Mouse (Mus musculus) lung, adult 2 months (tissue): ENCODE data around the gene Tmcc1.

Experiments used
- CTCF ChIP-seq: fragments of 200-500 bp; IDR thresholded peaks from 2 replicates; pipeline ENCODE4 v1.5.1; 2011; ENCODE audit warnings: mild to moderate bottlenecking, low read length, control low read depth; ENCODE audit not compliant: insufficient read depth
- POLR2A ChIP-seq: fragments of 200-500 bp; IDR thresholded peaks from 2 replicates; pipeline ENCODE4 v1.6.1; 2011; ENCODE audit warnings: low read depth, mild to moderate bottlenecking, control low read depth, low read length, borderline replicate concordance; ENCODE audit errors: extremely low read depth

DNA sequence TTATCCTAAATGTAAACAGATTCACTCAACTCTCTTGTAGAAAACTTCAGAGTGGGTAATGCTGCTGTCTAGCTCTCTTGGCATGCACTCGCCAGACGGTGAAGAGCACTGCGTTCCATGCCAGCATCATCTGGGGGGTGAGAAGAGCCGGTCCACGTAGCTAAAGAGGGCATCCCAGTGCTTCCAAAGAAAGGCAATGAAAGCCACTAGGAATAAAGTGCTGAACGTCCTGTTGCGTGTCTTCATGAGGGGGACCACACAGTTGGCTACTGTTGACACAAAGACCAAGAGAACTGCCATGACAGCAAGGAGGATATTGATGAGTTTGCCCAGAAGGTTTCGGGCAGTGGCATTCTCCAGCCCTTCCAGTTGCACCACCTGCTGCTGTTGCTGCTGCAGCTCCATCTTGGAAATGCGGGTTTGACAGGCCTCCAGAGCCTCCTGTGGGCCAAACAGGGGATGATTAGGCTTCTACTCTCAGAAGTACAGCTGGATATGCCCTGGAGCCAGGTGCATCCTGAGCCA lies 171.3 kb downstream of the Tmcc1 start:
- TF ChIP-seq POLR2A (no peak), CTCF (no peak)
